Mouse (Mus musculus) bone marrow macrophage, adult 2 months (primary cell): ENCODE measurements around the gene Tspan3.

ENCODE experiments used
- CTCF ChIP-seq: IDR thresholded peaks from 2 replicates; pipeline ENCODE4 v1.5.1; 2012; ENCODE audit warnings: low read depth, mild to moderate bottlenecking, low read length, moderate library complexity
- POLR2A ChIP-seq: IDR thresholded peaks from 2 replicates; pipeline ENCODE4 v1.6.1; 2012; ENCODE audit warnings: mild to moderate bottlenecking, low read depth, low read length, borderline replicate concordance

- TF ChIP-seq CTCF (no peak), POLR2A (no peak)
These were observed 57.8 kb downstream of the Tspan3 start for GRCm38 (mm10) chr9:56107527-56107926.
